ENCODE assay signal across 10 mouse cellular contexts in the genomic region with DNA sequence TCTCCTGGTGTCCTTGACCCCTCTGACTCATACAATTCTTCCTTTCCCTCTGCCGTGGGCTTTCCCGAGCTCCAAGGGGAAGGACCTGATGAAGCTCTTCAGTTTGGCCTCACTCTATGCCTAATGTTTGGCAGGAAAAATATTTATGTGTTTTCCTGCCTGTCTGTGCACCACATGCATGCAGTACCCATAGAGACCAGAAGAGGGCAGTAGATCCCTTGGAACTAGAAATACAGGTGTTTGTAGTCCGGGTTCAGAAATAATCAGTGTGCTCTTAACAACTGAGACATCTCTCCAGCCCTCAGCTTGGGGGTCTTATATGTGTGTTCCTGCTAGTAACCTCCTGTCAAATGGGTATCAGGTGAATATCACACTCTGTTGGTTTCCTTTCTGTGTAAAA. TPM values are rescaled to one million over a fixed set of nuclear protein-coding genes. Genes with fewer than 3 reads are reported as not detected.
A peak's percentile ranks its signal among the peaks of the same experiment; 100 is the strongest.
DNase-seq lines count a peak whose midpoint lies in the region; ATAC-seq and TF ChIP-seq lines count a peak whose summit lies in the region.
"Had no signal": no experiment of that assay in that cellular context is flagged by ENCODE, and none has a peak within 500 bp of the region (broad histone marks: within the 10 kb centered on the region; RNA-seq: fewer than 3 reads in every experiment).

No protein-coding gene starts in this region.

- WGBS in heart, embryonic 11.5 days (ENCODE audit: insufficient replicate concordance) = 6% methylated on average over 3 of the region's 3 CpGs

- no peak for TF ChIP-seq POLR2A in ES-Bruce4 (IDR thresholded peaks at IDR 0.05; ENCODE audit: insufficient read depth, low read length)

- DNase-seq in heart, adult 11 months = peak; percentile 86
- peak; percentile 80 for DNase-seq in c-Kit-positive CD71-negative TER-119-negative erythroid progenitor cells, embryonic 14.5 days (ENCODE audit: low read depth)
- DNase-seq in gastrocnemius, adult 2 months = peak; percentile 74
- peak; percentile 74 to 85 for DNase-seq in layer of hippocampus, postnatal 14 days (ENCODE audit: low spot score in 2 of 2)
- peak; percentile 88 for DNase-seq in splenic B cell, adult 2 months (ENCODE audit: low read depth, low spot score)

- peaks cover 5% of the 10 kb centered on the region for H3K4me1 ChIP-seq in heart, embryonic 11.5 days (ENCODE audit: control insufficient read depth, insufficient read depth, low read length)
- H3K4me1 ChIP-seq in ES-Bruce4 (ENCODE audit: control insufficient read depth, insufficient read depth, low read length) = no peaks in the 10 kb centered on the region

- no peak overlapping the region for H3K4me2 ChIP-seq in heart, embryonic 11.5 days
- H3K4me2 ChIP-seq: embryonic facial prominence, embryonic 13.5 days had no signal

- H3K27ac ChIP-seq in heart, embryonic 11.5 days (ENCODE audit: low read depth, low read length) = no peak overlapping the region
- no peak overlapping the region for H3K27ac ChIP-seq in ES-Bruce4 (ENCODE audit: insufficient read depth, low read length)
- no peak overlapping the region for H3K27ac ChIP-seq in gastrocnemius, adult 2 months
- H3K27ac ChIP-seq: embryonic facial prominence, embryonic 13.5 days; macrophage had no signal

- no peak overlapping the region for H3K4me3 ChIP-seq in heart, embryonic 11.5 days (ENCODE audit: low read depth, low read length)
- H3K4me3 ChIP-seq in ES-Bruce4 (ENCODE audit: low read depth, low read length) = no peak overlapping the region
- H3K4me3 ChIP-seq in gastrocnemius, adult 2 months = no peak overlapping the region
- H3K4me3 ChIP-seq: embryonic facial prominence, embryonic 13.5 days had no signal

- H3K36me3 ChIP-seq in heart, embryonic 11.5 days (ENCODE audit: control insufficient read depth, insufficient read depth, low read length) = no peaks in the 10 kb centered on the region
- H3K36me3 ChIP-seq in ES-Bruce4 (ENCODE audit: control insufficient read depth, insufficient read depth, low read length, poor library complexity, severe bottlenecking) = no peaks in the 10 kb centered on the region
- no peaks in the 10 kb centered on the region for H3K36me3 ChIP-seq in splenic B cell, adult 2 months (ENCODE audit: control insufficient read depth, insufficient read depth, low read length, poor library complexity, severe bottlenecking)
- H3K36me3 ChIP-seq: embryonic facial prominence, embryonic 13.5 days had no signal

- TF ChIP-seq CTCF in ES-Bruce4 (IDR thresholded peaks at IDR 0.05; ENCODE audit: low read depth, low read length) = peak; percentile 9
- peak; percentile 98; the same call in 1 of the 2 replicates for TF ChIP-seq CTCF in gastrocnemius, adult 2 months (IDR thresholded peaks at IDR 0.05)

- no peaks in the 10 kb centered on the region for H3K9me3 ChIP-seq in heart, embryonic 11.5 days (replicated peaks; ENCODE audit: control insufficient read depth, low read length)
- H3K9me3 ChIP-seq in ES-Bruce4 (replicated peaks; ENCODE audit: control insufficient read depth, insufficient read depth, low read length, poor library complexity, severe bottlenecking) = no peaks in the 10 kb centered on the region
- H3K9me3 ChIP-seq: embryonic facial prominence, embryonic 13.5 days had no signal

- no peaks in the 10 kb centered on the region for H3K27me3 ChIP-seq in heart, embryonic 11.5 days (ENCODE audit: control insufficient read depth, insufficient read depth, low read length)
- H3K27me3 ChIP-seq in ES-Bruce4 (ENCODE audit: control insufficient read depth, insufficient read depth, low read length, poor library complexity, severe bottlenecking) = no peaks in the 10 kb centered on the region
- no peaks in the 10 kb centered on the region for H3K27me3 ChIP-seq in splenic B cell, adult 2 months (ENCODE audit: control insufficient read depth, insufficient read depth, low read length, poor library complexity, severe bottlenecking)
- H3K27me3 ChIP-seq: embryonic facial prominence, embryonic 13.5 days had no signal

- no peak for ATAC-seq in heart, embryonic 11.5 days (replicated peaks; ENCODE audit: insufficient number of reproducible peaks, low FRiP score, low TSS enrichment)
- ATAC-seq in megakaryocyte progenitor cell, adult 5-6 weeks (replicated peaks; ENCODE audit: poor library complexity) = peak; percentile 42

- intact Hi-C loops in gastrocnemius, adult 2 months (cut with DNase I) = loop anchor here (1.0 to 10.0 kb wide), 3 partner anchors 92 to 341 kb away; no protein-coding TSS in a partner anchor

- H3K9ac ChIP-seq in heart, embryonic 11.5 days (ENCODE audit: low read depth, low read length) = no peak overlapping the region
- no peak overlapping the region for H3K9ac ChIP-seq in ES-Bruce4 (ENCODE audit: low read depth, poor library complexity, severe bottlenecking)
- H3K9ac ChIP-seq: embryonic facial prominence, embryonic 13.5 days had no signal

- TF ChIP-seq EP300 in ES-Bruce4 (IDR thresholded peaks at IDR 0.05; ENCODE audit: insufficient read depth, low read depth, low read length) = no peak

RNA-seq across cellular contexts. Expression of gene Pelp1, which starts 4.1 kb away (rescaled TPM):
- polyA plus RNA-seq in heart, embryonic 11.5 days (2014; fragmentation: Nextera tagmentation; extraction: Ambion mirVana) = 22.1 and 27.5 TPM in 2 replicates
- 74.1 TPM in 2 replicates for polyA plus RNA-seq in ES-Bruce4 (2011; ENCODE audit: insufficient read depth, insufficient read length, low read depth, missing spikeins)
- 10 to 100 TPM; 18.5 to 18.7 TPM for total RNA-seq in gastrocnemius, adult 2 months (2021)
- 10 to 100 TPM; 38.5 to 39.6 TPM for total RNA-seq in layer of hippocampus, postnatal 14 days (2021)
- total RNA-seq in megakaryocyte progenitor cell, adult 5-6 weeks (2015) = 27.1 and 28.4 TPM in 2 replicates
- total RNA-seq in megakaryocyte progenitor cell, adult 5-6 weeks (2017) = 9.5 and 16.8 TPM in 2 replicates

RNA-seq across cellular contexts. Expression of gene Arrb2, which starts 18.5 kb away (rescaled TPM):
- 11.6 and 12.9 TPM in 2 replicates for polyA plus RNA-seq in heart, embryonic 11.5 days (2014; fragmentation: Nextera tagmentation; extraction: Ambion mirVana)
- 34.2 and 39.6 TPM in 2 replicates for polyA plus RNA-seq in ES-Bruce4 (2011; ENCODE audit: insufficient read depth, insufficient read length, low read depth, missing spikeins)
- total RNA-seq in gastrocnemius, adult 2 months (2021) = 1 to 10 TPM; 8.3 to 8.4 TPM
- total RNA-seq in layer of hippocampus, postnatal 14 days (2021) = 10 to 100 TPM; 94.0 to 95.9 TPM
- 43.9 and 47.7 TPM in 2 replicates for total RNA-seq in megakaryocyte progenitor cell, adult 5-6 weeks (2015)
- 31.4 and 48.0 TPM in 2 replicates for total RNA-seq in megakaryocyte progenitor cell, adult 5-6 weeks (2017)

RNA-seq across cellular contexts. Expression of gene Med11, which starts 37.8 kb away (rescaled TPM):
- 28.6 and 31.2 TPM in 2 replicates for polyA plus RNA-seq in heart, embryonic 11.5 days (2014; fragmentation: Nextera tagmentation; extraction: Ambion mirVana)
- 26.9 and 32.1 TPM in 2 replicates for polyA plus RNA-seq in ES-Bruce4 (2011; ENCODE audit: insufficient read depth, insufficient read length, low read depth, missing spikeins)
- 1 to 10 TPM; 4.9 to 6.4 TPM for total RNA-seq in gastrocnemius, adult 2 months (2021)
- 10 to 100 TPM; 12.9 to 17.9 TPM for total RNA-seq in layer of hippocampus, postnatal 14 days (2021)
- total RNA-seq in megakaryocyte progenitor cell, adult 5-6 weeks (2015) = 36.7 and 37.1 TPM in 2 replicates
- total RNA-seq in megakaryocyte progenitor cell, adult 5-6 weeks (2017) = 37.0 and 40.2 TPM in 2 replicates

RNA-seq across cellular contexts. Expression of gene Zmynd15, which starts 45.3 kb away (rescaled TPM):
- 1.1 and 1.9 TPM in 2 replicates for polyA plus RNA-seq in heart, embryonic 11.5 days (2014; fragmentation: Nextera tagmentation; extraction: Ambion mirVana)
- polyA plus RNA-seq in ES-Bruce4 (2011; ENCODE audit: insufficient read depth, insufficient read length, low read depth, missing spikeins) = 0.78 and 1.3 TPM in 2 replicates
- total RNA-seq in gastrocnemius, adult 2 months (2021) = under 1 TPM in 1 of 2 experiments, not detected in 1; 0.75 TPM
- 1 to 10 TPM in 1 of 2 experiments, under 1 TPM in 1; 0.62 to 1.2 TPM for total RNA-seq in layer of hippocampus, postnatal 14 days (2021)
- not detected in 2 replicates for total RNA-seq in megakaryocyte progenitor cell, adult 5-6 weeks (2015)
- 0.25 TPM in 1 of 2 replicates, not detected in the other for total RNA-seq in megakaryocyte progenitor cell, adult 5-6 weeks (2017)

RNA-seq across cellular contexts. Expression of gene Cxcl16, which starts 45.8 kb away (rescaled TPM):
- 6.2 and 7.3 TPM in 2 replicates for polyA plus RNA-seq in heart, embryonic 11.5 days (2014; fragmentation: Nextera tagmentation; extraction: Ambion mirVana)
- polyA plus RNA-seq in ES-Bruce4 (2011; ENCODE audit: insufficient read depth, insufficient read length, low read depth, missing spikeins) = 15.7 and 16.6 TPM in 2 replicates
- 1 to 10 TPM; 1.2 to 1.4 TPM for total RNA-seq in gastrocnemius, adult 2 months (2021)
- under 1 TPM; 0.62 to 0.78 TPM for total RNA-seq in layer of hippocampus, postnatal 14 days (2021)
- total RNA-seq in megakaryocyte progenitor cell, adult 5-6 weeks (2015) = 0.29 and 0.67 TPM in 2 replicates
- 0.24 TPM in 1 of 2 replicates, not detected in the other for total RNA-seq in megakaryocyte progenitor cell, adult 5-6 weeks (2017)
